Mouse (Mus musculus) stomach, embryonic 14.5 days (tissue): Measurements from ENCODE around the gene Rps25. TPM values are rescaled to one million over a fixed set of nuclear protein-coding genes. Genes with fewer than 3 reads are reported as not detected.

ENCODE experiments used
- ATAC-seq: fragments of 200-750 bp; cut with Nextera tagmentation; 2 replicates; pipeline ENCODE4 v1.8.0; 2017; ENCODE audit warnings: low read depth, moderate TSS enrichment; ENCODE audit not compliant: insufficient number of reproducible peaks, insufficient read depth, low FRiP score
- H3K27ac ChIP-seq: fragments of 300-500 bp; sonication (generic); 2 replicates; pipeline ENCODE4 v1.5.1; 2014; ENCODE audit warnings: mild to moderate bottlenecking, low read length, moderate library complexity, mixed read lengths
- H3K27me3 ChIP-seq: fragments of 300-500 bp; sonication (generic); 2 replicates; pipeline ENCODE4 v1.6.1; 2014; ENCODE audit warnings: low read length, control low read depth, mixed read lengths; ENCODE audit not compliant: control insufficient read depth, insufficient read depth
- H3K36me3 ChIP-seq: fragments of 300-500 bp; sonication (generic); 2 replicates; pipeline ENCODE4 v1.6.1; 2014; ENCODE audit warnings: mild to moderate bottlenecking, control low read depth, low read length, moderate library complexity, mixed read lengths; ENCODE audit not compliant: control insufficient read depth, insufficient read depth
- H3K4me1 ChIP-seq: fragments of 300-500 bp; sonication (generic); 2 replicates; pipeline ENCODE4 v1.6.1; 2014; ENCODE audit warnings: low read length, control low read depth, mixed read lengths; ENCODE audit not compliant: control insufficient read depth, insufficient read depth
- H3K4me2 ChIP-seq: fragments of 300-500 bp; sonication (generic); replicated peaks from 2 replicates; pipeline ENCODE4 v1.6.1; 2014; ENCODE audit warnings: low read depth, low read length, control low read depth
- H3K4me3 ChIP-seq: fragments of 300-500 bp; sonication (generic); 2 replicates; pipeline ENCODE4 v1.5.1; 2014; ENCODE audit warnings: low read depth, low read length, control low read depth
- H3K9ac ChIP-seq: fragments of 300-500 bp; sonication (generic); replicated peaks from 2 replicates; pipeline ENCODE4 v1.6.1; 2014; ENCODE audit warnings: low read depth, mild to moderate bottlenecking, control low read depth, low read length, moderate library complexity, mixed read lengths
- H3K9me3 ChIP-seq: fragments of 300-500 bp; sonication (generic); 2 replicates; pipeline ENCODE4 v1.6.1; 2016; ENCODE audit warnings: low read depth, low read length, control low read depth; ENCODE audit not compliant: control insufficient read depth
- WGBS: fragments of 180-500 bp; shearing (Covaris S2); extraction: QIAGEN DNeasy Blood & Tissue Kit; methylation state at CpG from one replicate; pipeline ENCODE4 v1.1.7; 2014; 5-methylcytosine and 5-hydroxymethylcytosine counted together
- polyA plus RNA-seq: library from polyadenylated mRNA; unstranded; fragments of >200 nt; fragmentation: Nextera tagmentation; extraction: Ambion mirVana; gene quantifications from 2 replicates; pipeline ENCODE4 v1.2.1, GENCODE M21; 2014

Gene Rps25
- polyA plus RNA-seq, 1 experiment from 2014 or later, result 2,694 TPM

DNA sequence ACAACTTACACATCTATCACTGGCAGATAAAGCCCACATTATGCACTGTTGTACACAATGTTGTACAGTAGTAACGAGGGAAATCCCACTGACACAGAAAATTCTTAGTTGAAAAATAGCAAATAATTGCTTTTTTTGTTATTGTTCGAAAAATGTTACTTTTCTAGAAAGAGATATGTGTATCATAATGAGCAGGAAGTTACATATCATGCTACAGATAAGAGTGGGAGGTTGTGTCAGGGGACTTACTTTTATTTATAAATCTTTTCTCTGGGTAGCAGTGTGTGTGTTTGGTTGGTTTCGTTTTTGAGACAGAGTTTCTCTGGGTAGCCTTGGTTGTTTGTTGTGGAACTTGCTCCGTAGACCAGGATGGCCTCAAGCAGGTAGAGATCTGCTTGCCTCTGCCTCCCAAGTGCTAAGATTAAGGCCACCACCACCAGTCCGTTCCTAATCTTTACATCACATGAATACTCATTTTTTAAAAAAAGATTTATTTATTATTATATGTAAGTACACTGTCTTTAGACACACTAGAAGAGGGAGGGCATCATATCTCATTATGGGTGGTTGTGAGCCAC is 28.7 kb upstream of the Rps25 start:
- peak overlapping the region; percentile 48 for H3K4me2 ChIP-seq
- no peaks in the 10 kb centered on the region for H3K27me3 ChIP-seq
- WGBS, result 81% methylated on average over 5 of the region's 5 CpGs
- no peaks in the 10 kb centered on the region for H3K9me3 ChIP-seq
- H3K27ac ChIP-seq, result 0 out of 2 replicates have a peak overlapping the region, but pooled peaks have one; percentile 87
- 0 out of 2 replicates have a peak overlapping the region, but pooled peaks have one; percentile 61 for H3K9ac ChIP-seq
- peak overlapping the region; percentile 69 for H3K4me3 ChIP-seq
- peaks cover 8% of the 10 kb centered on the region for H3K4me1 ChIP-seq
- ATAC-seq, result no peak
- peaks cover 22% of the 10 kb centered on the region for H3K36me3 ChIP-seq

DNA sequence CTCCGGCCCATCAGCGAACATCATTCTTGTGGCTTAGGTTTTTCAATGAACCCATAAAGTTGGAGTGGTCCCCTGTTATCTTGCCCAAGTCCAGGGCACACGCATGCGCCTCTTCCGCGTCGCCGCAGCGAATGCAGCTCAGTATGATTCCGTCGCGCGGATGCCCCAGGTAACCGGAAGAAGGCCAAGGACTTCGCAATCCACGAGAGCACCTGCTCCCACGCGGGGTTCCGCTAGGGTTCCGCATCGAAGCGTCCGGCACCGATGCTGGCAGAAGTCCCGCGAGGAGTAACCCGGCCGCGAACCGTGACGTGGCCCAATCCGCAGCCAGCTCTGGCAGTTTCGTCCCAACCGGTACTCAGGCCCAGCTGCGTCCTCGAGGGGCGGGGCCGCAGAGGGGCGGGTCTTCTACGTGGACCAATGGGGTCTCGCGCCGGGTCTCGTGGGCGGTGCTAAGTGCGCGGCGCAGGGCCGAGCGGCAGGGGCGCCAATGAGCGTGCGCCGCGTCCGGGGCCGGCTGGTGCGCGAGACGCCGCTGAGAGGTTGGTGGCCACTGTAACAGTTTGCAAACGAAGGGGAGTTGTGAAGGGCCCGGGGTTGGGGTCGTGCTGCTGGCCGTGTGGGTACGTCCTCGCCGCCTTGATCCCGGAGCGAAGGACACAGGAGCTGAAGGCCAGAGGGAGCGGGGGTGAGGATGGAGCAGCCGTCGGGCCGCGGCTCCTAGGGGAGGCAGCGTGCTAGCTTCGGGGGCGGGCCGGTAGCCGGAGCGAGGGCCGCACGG is 27.7 kb upstream of the Rps25 start, which contains the start of gene Hyou1:
Gene Hyou1 (plus strand): TSS at position 437 of the 781 bp plus-strand sequence.
- H3K9ac ChIP-seq, result peak within 1 kb of the TSS; percentile 92
- H3K4me3 ChIP-seq, result peak within 1 kb of the TSS; percentile 69
- H3K9me3 ChIP-seq, result no peaks in the 10 kb centered on the region
- H3K27me3 ChIP-seq, result no peaks in the 10 kb centered on the region
- H3K4me2 ChIP-seq, result peak within 1 kb of the TSS; percentile 98
- H3K36me3 ChIP-seq, result peaks cover 32% of the 10 kb centered on the region
- H3K4me1 ChIP-seq, result peaks cover 8% of the 10 kb centered on the region
- peak within 1 kb of the TSS; percentile 87 for H3K27ac ChIP-seq
- peak; percentile 97 for ATAC-seq
- WGBS, result under 1% methylated on average over 83 of the region's 83 CpGs

DNA sequence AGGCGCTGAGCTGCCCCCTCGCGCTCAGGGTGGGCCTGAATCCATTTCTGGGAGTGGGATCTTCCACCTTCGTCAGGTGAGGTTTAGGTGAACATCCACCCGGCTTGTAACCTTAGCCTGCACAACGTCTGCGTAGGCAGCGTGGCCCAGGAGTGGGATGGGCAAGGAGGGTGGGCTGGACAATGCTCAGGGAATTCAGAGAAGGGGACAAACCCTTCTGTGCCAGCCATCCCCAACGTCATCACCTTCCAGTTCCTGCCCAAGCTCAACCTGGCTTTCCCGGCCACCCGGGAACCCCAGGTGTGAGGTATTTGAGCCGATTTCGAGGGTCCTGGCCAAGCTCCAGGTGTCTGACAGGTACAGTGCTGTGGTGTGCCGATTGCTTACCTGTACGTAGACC is 27.1 kb upstream of the Rps25 start:
- Histone ChIP-seq H3K4me1 (peaks cover 8% of the 10 kb centered on the region), H3K9me3 (no peaks in the 10 kb centered on the region), H3K27ac (peak overlapping the region; percentile 83), H3K27me3 (no peaks in the 10 kb centered on the region), H3K4me3 (peak overlapping the region; percentile 69), H3K9ac (peak overlapping the region; percentile 92), H3K36me3 (peaks cover 38% of the 10 kb centered on the region), H3K4me2 (peak overlapping the region; percentile 98)
- 5% methylated on average over 15 of the region's 15 CpGs for WGBS
- ATAC-seq, result no peak; the same call in 1 of the 2 replicates

DNA sequence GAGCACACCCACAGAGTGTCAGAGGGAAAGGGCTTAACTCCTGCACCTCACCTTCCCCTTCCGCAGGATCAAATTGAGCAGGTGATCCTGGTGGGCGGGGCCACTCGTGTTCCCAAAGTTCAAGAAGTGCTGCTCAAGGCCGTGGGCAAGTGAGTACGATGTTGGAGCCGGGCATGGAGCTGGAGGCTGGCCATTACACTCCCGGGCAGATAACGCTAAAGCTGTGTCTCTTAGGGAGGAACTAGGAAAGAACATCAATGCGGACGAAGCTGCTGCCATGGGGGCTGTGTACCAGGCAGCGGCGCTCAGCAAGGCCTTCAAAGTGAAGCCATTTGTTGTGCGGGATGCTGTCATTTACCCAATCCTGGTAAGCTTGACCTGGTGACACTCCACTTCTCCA is 22.3 kb upstream of the Rps25 start:
- ATAC-seq, result no peak
- peaks cover 8% of the 10 kb centered on the region for H3K4me1 ChIP-seq
- WGBS, result 88% methylated on average over 13 of the region's 13 CpGs
- no peaks in the 10 kb centered on the region for H3K27me3 ChIP-seq
- H3K9me3 ChIP-seq, result no peaks in the 10 kb centered on the region
- no peak overlapping the region for H3K4me2 ChIP-seq
- H3K27ac ChIP-seq, result no peak overlapping the region
- H3K9ac ChIP-seq, result no peak overlapping the region
- H3K4me3 ChIP-seq, result no peak overlapping the region
- H3K36me3 ChIP-seq, result peaks cover 81% of the 10 kb centered on the region

DNA sequence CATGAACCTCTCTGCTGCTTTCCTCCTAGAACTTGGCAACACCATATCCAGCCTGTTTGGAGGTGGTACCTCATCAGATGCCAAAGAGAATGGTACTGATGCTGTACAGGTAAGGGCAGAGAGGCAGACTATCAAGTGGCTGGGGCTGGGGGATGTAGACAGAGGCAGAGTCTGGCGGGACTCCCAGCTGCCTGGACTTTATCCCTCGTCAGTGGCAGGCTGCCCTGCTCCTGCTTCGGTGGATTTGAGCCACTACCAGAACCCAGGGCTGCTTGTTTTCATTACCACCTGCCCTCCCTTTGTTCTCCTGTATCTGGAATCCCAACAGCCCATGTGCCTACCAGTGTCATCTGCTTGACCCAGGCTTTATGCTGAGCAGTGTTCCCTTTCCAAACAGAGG is 19.7 kb upstream of the Rps25 start:
- 78% methylated on average over 3 of the region's 3 CpGs for WGBS
- H3K9me3 ChIP-seq, result no peaks in the 10 kb centered on the region
- H3K9ac ChIP-seq, result no peak overlapping the region
- H3K4me3 ChIP-seq, result no peak overlapping the region
- H3K4me2 ChIP-seq, result no peak overlapping the region
- H3K4me1 ChIP-seq, result no peaks in the 10 kb centered on the region
- no peak overlapping the region for H3K27ac ChIP-seq
- no peaks in the 10 kb centered on the region for H3K27me3 ChIP-seq
- ATAC-seq, result no peak
- peaks cover 87% of the 10 kb centered on the region for H3K36me3 ChIP-seq

DNA sequence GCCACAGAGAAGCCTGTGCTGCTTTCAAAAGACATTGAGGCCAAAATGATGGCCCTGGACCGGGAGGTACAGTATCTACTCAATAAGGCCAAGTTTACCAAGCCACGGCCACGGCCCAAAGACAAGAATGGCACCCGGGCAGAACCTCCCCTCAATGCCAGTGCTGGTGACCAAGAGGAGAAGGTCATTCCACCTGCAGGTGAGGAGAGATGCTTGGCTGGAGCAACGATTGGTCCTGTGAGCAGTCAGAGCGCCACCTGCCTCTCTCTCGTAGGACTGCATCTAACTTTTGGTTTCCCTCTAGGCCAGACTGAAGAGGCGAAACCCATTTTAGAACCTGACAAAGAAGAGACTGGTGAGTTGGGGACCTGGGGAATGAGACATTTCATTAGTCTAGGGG is 17.7 kb upstream of the Rps25 start:
- Histone ChIP-seq H3K27me3 (no peaks in the 10 kb centered on the region), H3K4me2 (no peak overlapping the region), H3K36me3 (peaks cover 66% of the 10 kb centered on the region), H3K9me3 (no peaks in the 10 kb centered on the region), H3K27ac (no peak overlapping the region), H3K4me1 (no peaks in the 10 kb centered on the region), H3K4me3 (no peak overlapping the region), H3K9ac (no peak overlapping the region)
- ATAC-seq, result no peak
- WGBS, result 58% methylated on average over 8 of the region's 8 CpGs

DNA sequence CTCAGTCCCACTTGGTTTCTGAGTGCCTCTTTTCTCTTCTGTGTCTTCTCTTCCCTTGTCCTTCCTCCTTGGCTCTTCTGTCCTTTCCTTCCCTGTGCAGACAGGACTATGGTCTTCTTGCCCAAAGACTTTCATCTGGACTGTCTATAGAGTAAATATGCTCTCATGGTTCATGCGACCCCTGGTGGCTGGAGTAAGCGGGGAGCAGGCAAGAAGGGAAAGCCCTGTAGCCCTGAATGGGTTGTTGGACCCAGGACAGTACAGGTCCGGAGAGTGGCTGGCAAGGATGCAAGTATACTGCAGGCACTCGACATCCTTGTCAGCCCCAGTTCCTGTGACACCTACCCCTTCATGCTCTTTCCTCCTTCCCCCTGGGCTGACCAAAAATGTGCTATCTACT is 15.5 kb upstream of the Rps25 start:
- WGBS, result 41% methylated on average over 4 of the region's 4 CpGs
- H3K9me3 ChIP-seq, result no peaks in the 10 kb centered on the region
- ATAC-seq, result peak; percentile 37; the same call in 1 of the 2 replicates

DNA sequence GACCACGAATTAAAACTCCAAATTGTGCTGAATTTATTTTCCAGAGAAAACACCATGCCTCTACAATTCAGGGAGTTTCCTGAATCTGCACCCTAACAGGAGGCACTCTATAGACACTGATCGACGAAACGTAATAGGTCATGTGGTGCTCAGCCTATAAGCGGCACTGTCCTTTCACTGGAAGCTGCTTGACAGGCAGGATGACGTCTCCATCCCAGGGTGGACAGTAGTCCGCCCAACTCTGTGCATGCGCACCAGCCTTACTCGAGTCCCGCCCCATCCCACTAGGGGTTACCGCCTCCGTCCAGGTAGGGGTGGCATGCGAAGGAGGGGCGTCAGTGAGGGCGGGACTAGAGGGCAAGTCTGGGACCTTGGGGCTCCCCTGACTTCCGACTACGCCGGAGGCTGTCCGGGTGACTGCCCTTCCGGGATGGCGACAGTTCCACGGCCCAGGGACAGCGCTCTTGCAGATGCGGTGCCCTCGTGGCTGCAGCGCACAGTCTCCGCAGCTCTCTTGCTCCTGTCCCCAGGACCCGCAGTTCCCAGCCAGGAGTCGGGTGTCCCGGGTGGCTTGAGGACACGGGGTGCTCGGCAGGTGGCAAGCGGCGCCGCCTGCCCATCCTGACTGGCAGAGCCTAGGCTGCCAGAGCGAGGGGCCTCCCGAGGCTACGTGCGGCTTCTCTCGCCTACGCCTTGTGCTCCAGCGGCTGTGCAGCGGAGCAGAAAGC is 10.1 kb upstream of the Rps25 start, which contains the start of gene Slc37a4:
Gene Slc37a4 (plus strand): TSS at position 169 of the 728 bp plus-strand sequence.
- Histone ChIP-seq H3K27ac (peak within 1 kb of the TSS; percentile 74; the same call in 1 of the 2 replicates), H3K27me3 (no peaks in the 10 kb centered on the region), H3K9ac (peak within 1 kb of the TSS; percentile 63), H3K4me3 (peak within 1 kb of the TSS; percentile 77), H3K36me3 (peaks cover 8% of the 10 kb centered on the region), H3K9me3 (no peaks in the 10 kb centered on the region), H3K4me1 (0 out of 2 replicates have a peak, but pooled peaks cover 8% of the 10 kb centered on the region), H3K4me2 (peak within 1 kb of the TSS; percentile 84)
- WGBS, result under 1% methylated on average over 43 of the region's 43 CpGs
- ATAC-seq, result peak; percentile 99

More for the DNA sequence above, 15.5 kb upstream of the Rps25 start:
- H3K36me3 ChIP-seq, result peaks cover 45% of the 10 kb centered on the region
- H3K4me2 ChIP-seq, result no peak overlapping the region
- no peak overlapping the region for H3K9ac ChIP-seq
- H3K27ac ChIP-seq, result no peak overlapping the region
- H3K27me3 ChIP-seq, result no peaks in the 10 kb centered on the region
- 0 out of 2 replicates have a peak, but pooled peaks cover 3% of the 10 kb centered on the region for H3K4me1 ChIP-seq
- H3K4me3 ChIP-seq, result no peak overlapping the region
